Mouse (Mus musculus): ENCODE results near the gene Gas7.

The Gas7 gene

DNA sequence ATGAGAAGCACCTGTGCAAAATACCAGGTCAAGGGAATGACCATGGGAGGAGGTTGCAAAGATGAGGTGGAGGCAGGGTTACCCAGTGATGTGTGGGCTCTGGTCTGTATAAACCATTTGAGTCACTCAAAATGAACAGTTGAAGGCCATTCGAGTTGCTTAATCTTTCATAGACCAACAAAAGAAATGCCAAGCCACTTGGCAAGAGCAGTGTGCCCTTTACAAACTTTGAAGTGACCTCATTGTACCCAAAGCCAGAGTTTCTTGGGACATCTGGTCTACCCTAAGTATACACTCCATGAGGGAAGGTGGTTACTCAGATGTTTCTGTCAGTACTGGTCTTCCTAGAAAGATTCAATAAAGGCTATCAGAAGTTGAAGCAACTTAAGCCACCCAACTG is 80.5 kb downstream of the Gas7 start:
- no peak for DNase-seq

DNA sequence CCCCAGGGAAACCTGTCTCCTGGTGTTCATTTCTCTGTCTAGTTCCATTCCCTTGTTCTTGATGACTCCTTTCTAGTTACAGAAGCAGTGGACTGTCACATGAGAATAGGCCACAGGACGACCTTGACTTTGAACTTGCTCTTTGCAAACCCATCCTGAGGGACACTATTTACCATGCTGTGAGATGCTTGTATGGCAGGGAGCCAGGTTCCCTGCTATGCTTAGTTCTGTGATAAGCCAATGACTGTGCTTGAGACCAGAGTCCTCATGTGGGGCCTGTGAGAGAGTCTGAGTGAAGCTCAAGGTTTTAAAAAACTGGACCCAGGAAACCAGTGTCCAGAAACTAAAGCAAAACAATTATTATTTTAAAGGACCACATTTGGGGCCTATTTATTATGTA is 81.2 kb downstream of the Gas7 start:
- no peak for DNase-seq

DNA sequence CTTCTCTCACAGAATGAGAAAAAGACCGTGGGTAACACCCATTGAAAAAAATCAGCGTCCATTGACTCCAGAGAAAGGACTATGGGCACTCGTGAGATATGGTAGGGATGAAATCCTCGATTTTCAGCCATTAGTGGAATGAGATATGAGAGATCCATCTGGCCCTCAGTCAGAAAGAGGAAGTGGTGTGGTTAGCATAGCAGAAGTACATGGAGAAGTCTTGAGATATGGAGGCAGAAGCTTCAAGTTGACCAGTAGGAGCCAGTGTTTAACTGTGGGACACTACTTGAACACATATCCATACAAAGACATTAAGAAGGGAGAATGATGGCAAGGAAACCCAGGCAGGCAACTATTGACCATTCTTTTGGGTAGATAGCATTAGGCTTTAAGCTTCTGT is 82.1 kb downstream of the Gas7 start:
- no peak for DNase-seq

DNA sequence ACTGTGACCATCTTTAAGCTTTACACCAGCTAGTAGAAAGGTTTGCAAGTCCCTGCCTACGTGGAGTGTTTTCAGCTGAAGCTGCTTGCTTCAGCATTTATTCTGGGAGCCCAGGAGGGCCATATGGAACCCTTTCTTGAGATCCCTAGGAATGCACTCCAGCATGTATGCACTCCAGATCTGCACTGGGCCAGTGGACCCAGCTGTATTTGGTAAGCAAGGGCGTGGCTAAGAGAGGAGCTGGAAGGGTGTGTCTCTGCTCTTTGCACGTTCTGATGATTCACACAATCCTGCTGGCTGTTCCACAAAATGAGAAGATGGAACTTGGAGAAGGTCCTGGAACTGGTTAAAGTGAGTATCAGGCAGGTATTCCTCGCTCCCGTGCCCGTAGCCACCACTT is 83.3 kb downstream of the Gas7 start:
- DNase-seq = no peak

DNA sequence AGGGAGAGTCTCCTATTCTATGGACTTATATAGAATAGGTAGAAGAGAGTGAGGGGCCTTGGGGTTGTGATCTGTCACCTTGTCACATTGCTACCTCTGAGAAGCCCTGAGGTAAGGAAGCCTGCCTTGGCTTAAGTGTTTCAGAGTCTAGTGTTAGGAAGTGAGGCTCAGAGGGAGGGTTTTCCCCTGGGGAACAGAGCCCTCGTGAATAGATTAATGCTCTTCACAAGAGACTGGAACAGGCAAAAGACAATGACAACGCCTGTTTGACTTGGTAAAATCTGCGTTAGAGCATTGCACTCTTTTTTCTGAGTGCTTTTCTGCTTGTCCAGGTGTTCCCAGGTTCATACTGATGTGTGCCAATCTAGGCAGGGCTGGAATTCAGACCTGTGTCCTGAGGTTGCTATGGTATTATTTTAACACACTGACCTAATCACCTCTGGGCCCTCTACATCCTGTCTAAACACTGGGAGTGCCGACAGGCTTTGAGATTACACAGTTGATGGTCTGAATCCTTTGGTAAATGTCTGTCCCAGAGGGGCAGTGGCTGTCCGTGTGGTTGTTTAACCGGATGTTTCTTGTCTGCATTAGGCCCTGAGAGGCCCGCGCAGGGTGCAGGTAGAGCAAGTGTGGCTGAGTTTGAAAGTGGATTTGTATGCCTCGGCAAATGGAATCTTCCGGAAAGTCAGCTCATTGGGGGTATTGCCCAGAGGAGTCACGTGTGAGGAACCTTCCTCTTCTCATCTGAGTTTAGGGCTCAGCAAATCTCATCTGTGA is 89.6 kb downstream of the Gas7 start:
- DNase-seq = no peak

DNA sequence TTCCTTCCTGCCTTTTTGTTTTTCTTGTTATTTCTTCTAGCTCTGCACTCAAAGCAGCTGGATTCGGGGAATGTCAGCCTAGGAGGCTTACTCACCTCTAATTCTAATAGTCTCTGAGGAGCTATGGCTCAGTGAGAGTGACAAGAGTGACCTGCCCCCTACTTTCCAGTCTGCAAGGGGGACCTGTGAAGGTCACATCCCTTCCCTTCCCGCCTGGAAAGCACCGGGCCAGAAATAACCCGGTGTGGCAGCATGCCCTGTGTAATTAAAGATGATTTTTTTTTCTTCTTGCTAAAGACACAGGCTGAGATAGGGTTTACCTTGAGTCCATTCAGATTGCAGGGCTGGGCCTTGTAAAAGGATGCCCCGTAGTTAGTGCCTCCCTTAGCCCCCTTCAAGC is 91.3 kb downstream of the Gas7 start:
- DNase-seq = no peak

DNA sequence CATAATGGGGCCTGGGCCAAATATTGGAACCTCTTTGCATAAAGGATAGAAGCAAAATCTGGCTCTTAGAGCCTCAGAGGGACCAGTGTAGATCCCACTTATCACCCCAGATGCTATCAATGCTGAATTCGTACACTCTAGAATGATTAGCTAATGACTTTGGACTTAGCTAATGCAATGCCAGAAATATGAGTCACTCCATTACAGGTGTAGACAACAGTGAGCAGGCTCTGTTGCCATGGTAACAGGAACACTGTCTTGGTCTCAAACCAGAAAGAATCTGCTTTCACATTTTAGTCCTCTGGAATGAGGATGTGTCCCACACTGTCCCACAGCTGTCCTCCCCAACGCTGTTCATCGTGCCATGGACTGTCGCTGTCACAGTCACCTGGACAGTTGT is 94.1 kb downstream of the Gas7 start:
- no peak for DNase-seq

DNA sequence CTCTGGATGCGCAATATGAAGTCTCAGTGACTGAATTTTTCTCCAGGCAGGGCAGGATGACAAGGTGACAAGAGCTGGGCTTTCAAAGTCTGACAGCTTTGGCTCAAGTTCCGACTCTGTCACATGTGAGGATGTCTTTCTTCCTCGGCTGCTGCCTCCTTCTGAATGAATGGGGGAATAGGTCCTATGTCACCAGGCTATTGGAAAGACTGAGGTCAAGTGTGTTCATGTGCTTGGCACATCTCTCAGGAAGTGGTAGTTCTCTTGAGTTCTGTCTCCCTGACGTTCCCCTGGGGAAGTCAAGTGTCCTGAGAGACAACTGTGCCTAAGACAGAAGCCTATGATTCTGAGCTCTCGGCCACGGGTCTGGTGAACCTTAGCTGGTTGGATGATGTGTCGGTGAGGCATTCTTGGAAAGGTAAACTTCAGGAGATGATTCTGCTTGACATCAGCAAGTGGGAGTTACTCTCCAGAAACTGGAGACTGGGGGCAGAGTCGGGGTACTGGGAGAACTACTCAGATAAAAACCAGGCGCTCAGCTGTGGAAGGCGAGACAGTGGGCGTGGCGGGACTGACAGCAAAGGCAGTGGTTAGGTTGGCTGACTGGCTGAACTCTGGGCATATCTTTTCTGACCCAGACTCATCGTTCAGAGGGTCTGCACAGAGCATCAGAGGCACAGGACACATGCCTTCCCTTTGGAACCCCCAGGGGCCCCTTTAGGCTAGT is 94.7 kb downstream of the Gas7 start:
- no peak for DNase-seq

DNA sequence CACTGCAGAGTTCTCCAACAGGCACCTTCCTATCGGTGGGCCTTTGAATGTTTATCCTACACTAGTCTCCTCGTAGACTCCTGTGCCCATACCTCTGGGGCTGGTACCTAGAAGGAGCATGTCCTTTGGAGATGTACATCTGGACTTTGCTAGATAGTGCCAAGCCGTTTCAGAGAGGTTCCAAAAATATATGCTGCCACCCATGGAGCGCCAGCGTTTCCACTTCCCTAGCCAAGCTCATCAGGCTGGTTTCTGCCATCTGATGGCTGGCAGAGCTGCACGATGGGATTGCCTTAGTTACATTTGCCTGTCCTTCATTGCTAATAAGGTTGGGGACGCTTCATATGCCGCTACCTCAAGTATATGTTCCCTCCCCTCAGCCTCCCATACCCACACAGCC is 97.2 kb downstream of the Gas7 start:
- no peak for DNase-seq

DNA sequence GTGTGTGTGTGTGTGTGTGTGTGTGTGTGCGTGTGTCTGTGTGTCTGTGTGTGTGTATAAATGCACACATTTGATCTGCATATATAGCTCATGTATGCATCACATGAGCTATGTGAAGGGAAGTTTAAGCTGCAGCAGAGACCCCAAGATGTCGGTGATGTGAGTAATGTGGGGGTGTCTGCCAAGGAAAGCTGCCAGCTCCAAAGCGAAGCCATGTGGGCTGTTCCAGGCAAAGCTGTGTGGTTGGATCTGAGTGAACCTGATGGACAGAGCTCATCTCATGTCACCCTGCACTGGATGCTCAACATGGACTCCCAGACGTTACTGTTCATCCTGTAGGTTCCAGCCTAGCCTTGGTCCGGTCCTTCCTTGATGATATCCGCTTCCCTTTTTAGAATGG is 99.0 kb downstream of the Gas7 start:
- no peak for DNase-seq

DNA sequence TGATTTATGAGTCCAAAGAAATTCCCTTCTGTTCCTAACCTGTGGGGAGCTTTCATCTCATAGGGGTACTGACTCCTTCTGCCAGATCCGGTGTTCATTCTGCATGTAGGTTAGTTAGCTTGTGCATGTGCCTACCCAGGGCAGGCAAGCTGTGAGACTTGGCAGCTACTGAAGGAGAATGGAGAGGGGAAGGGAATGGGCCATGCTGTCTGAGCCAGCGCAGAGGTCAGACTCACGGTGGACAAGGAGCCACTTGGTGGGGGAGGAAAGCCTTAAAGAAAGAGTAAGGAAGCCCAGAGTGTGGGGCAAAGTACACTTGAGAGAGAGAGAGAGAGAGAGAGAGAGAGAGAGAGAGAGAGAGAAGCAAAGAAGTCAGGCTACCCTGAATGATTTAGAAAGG is 101.1 kb downstream of the Gas7 start:
- no peak for DNase-seq

DNA sequence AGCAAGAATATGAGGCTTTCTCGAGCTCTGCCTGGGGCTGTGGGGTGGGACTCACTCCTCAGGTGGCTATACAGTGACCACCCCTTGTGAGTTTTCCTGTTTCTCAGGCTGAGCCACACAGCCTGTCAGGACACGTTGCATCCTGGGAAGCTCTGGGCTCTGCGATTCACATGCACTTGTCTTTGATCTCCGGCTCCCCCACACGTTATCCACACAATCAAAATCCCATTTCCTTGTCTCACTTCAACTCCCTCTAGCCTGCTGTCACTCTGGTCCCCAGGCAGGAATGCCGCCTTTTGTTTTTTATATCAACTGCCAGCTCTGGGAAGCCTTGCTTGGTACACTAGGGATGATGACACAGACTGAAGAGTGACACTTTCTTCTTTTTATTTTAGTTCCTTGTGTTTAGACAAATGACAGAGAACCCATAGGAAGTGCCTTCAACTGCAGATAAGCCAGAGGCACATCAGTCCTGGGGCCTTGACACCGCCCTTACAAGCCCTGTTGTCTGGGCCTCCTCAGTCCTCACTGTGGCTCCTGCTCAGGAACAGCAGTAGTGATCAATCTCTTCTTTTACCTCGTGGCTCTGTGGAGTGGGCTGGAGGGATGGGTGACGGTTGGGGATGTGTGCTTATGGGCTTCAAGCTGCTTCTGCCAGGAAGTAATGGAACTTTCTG is 103.7 kb downstream of the Gas7 start:
- DNase-seq = no peak

DNA sequence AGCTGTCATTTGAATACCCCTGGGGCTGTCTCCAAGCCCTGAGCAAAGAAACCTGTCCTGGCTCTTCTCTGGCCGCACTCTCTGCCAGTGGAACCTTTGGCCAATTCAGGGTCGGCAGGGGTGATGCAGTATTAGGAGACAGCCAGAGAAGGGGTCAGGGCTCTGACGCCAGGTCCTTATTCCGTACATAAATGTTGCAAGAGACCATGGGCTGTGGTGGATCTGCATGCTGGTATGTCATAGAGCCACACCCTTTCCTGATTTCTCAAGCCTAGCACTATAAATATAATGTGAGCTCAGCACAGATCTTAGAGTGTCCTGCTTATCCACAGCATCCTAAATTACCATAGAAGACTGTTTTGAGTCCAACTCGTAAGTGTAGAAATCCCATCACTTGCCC is 104.3 kb downstream of the Gas7 start:
- no peak for DNase-seq

DNA sequence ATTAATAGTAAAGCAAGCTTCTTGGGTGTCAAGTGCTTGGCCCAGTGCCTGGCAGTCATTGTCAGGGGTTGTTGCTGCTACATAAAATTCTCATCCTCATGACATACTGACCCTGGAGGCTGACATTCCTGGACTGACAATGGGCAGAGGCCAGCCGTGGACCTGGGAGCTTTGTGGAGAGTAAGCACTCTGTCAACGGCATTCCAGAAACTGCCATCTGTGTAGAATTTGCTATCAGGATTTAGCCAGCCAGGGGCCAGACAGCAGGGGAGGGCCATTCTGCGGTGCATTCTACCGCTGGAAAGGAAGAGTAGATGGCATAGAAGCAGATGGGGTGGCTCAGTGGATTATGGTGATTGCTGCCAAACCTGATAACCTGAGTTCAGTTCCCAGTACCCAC is 106.4 kb downstream of the Gas7 start:
- DNase-seq = no peak

DNA sequence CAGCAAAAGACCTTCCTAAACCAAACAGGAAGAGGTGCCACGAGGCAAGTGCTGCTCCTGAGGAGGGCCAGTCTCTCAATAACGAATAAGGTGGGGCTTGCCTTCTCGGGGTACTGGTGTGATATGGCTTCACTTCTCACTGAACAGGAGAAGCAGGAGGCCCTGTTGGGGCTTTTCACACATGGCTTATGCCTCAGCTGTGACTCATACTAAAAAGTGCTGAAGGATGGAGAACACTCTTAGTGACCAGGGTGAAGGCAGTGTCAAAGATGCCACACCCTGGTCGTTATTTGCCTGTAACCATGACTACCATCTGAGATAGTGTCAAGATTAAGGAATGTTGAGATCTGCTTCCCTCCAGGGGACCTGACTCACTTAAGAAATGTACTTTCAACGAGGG is 107.9 kb downstream of the Gas7 start:
- no peak for DNase-seq

DNA sequence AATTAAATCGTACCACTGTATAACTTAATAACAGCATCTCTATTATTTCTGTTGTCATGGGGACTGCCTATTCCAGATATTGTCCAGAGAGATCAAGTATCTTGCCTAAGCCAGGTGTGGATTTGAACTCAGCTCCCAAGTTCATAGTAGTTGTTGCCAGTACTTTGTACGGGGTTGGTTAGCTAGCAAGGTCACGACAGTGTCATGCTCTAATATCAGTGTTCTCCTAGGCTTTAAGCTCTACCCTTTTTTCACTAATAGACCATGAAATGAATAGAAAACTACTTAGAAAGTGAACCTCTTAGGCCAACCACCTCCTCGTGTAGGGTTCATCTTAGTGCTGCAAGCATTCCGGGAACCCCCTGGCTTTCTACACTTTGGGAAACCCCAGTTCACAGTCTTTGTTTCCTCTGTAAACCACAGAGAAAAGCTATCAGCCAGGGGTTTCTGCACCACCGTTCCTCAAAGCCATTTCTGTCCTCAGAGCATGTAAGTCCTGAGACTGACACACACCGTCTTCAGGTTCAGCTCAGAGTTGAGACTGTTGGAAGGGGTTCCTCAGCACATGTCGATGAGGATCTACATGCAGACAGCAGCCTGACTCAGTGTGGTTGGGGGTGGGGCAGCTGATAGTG is 108.9 kb downstream of the Gas7 start:
- no peak for DNase-seq

DNA sequence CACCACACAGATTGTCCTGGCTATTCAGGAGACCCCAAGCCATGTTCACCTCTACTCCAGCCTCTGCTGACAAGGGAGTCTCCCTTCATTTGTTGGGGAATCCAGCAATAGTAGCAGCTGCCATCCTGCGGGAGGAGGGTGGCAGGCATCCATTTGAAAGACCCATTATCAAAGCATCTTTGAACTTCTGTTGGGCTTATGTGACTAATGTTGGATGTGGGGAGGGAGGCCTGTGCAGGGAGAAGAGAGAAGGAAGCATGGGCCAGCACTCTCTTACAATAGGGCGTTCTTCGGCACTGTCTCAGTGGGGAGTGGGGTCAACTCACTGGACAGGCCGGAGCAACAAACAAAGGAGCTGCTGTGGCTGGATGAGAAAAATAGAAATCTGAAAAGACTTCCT is 110.3 kb downstream of the Gas7 start:
- no peak for DNase-seq

DNA sequence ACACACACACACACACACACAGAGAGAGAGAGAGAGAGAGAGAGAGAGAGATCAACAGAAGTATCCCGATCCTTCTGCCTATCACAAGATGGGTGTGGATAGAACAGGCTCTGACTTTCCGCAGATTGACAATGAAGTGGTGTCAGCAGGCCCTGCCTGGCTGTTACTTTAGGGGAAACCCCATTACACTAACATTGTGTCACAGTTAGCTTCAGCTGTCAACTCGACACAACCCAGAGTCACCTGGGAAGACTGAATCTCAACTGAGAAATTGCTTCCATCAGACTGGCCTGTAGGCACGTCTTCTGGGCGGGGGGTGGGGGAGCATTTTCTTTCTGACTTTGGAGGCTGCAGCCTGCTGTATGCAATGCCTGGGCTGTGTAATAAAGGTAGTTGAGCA is 111.5 kb downstream of the Gas7 start:
- no peak for DNase-seq

DNA sequence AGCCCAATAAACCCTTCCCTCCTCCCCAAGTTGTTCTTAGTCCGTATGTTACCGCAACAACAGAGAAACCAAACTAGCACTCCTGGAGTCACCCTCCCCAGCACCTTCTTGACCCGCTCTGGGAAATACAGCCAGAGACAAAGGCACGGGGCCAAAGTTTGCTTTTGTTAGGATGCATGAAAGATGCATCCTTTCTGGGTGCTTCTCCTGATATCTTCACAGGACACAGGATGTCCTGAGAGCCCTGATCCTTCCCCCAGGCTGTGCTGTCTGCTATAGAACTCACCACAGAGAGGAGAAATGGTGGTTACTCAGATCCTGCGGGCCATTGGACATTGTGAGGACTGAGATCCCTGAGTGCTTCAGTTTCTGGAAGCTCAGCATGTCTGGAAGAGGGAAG is 111.9 kb downstream of the Gas7 start:
- DNase-seq = no peak

DNA sequence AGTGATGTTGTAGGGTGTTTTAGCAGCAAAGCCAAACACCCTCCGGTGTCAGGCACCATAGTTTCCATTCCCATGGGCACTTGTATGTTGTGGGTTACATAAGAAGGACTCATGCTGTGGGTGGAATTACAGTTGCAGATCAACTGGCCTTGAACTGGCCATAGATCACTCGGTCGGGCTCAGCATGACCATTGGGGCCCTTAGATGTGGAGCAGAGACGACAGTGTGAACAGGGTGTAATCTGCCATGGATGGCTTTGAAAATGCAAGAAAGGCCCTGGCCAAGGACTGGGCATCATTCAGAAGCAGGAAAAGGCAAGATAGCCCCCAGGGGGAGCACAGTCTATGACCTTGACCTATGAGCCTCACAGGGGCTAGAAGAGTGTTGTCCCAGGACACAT is 112.8 kb downstream of the Gas7 start:
- DNase-seq = no peak

DNA sequence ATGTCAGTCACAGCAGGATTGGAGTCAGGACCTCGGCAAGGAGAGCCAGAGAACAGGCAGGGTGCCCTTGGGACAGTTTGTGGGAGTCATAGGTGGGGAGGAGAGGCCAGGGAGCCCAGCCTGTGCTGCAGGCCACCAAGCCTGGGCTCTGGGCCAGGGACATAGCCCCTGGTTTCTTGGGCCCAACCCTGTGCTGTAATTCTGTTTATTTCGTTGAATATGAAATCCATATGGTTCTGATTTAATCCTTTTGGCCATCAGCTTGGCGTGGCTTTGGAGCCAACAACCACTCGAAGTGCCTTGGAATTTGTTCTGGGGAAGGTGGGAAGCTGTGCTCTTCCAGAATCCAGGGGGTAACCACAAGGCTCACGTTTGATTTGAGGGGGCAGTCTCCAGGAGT is 113.6 kb downstream of the Gas7 start:
- no peak for DNase-seq

DNA sequence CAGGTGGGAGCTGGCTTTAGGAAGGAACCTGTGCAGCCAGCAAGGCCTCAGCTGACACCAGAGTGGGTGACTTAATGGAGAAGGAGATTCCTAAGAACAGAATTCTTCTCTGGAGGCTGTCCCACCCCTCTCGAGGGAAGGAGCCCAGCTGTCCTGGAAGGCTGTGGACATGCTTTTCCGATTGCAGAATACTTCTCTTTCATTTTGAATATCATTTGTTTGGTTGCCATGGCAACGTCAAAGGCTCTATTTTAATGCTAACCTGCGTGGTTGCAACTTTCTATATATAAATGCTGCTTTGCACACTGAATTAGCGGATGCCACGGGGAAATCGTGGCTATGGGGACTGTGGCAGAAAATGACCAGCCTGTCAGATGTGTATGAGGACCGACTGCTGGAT is 115.7 kb downstream of the Gas7 start:
- DNase-seq = no peak

DNA sequence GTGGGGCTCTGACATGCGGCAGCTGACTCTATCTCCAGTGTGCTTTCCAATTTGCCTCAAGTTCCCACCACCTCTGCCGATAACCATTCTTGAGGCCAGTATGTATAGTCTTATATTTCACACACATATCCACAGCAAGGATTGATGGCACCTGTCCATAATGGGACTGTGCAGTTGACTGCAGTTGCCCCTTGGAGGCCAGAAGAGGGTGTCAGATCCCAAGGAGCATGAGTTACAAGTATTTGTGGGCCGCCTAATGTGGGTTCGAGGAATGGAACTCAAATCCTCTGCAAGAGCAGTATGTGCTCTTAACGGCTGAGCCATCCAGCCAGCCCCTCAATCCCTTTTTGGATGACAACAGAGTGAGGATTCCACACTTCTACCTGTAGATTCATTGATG is 119.1 kb downstream of the Gas7 start:
- no peak for DNase-seq

DNA sequence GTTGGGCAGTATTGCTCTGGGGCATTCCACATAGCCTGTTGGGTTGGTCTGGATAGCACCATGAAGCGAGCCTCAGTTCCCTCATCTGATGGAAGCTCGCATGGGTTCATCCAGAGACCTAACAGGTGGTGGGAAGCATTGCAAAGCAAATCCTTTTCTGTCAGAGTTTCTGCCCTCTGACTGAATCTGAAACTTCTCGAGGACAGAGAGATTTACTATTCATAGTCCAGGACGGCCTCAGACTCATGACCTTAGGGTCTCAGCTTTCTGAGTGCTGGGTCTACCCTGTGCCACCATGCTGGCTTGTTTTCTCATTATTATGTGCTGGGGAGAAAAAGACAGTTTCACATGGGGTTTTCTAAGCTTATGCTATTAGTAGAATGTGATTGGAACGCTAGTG is 122.2 kb downstream of the Gas7 start:
- DNase-seq = no peak
